Mouse (Mus musculus) lung, embryonic 16.5 days (tissue): ENCODE measurements around the gene Tsks. TPM values are rescaled to one million over a fixed set of nuclear protein-coding genes. Genes with fewer than 3 reads are reported as not detected.

ENCODE experiments used
- ATAC-seq: fragments of 200-750 bp; cut with Nextera tagmentation; 2 replicates; pipeline ENCODE4 v1.8.0; 2017; ENCODE audit warnings: low read depth, mild to moderate bottlenecking, moderate library complexity
- H3K27ac ChIP-seq: fragments of 300-500 bp; sonication (generic); 2 replicates; pipeline ENCODE4 v1.5.1; 2014; ENCODE audit warnings: mild to moderate bottlenecking, control low read depth, low read length
- H3K27me3 ChIP-seq: fragments of 300-500 bp; sonication (generic); 2 replicates; pipeline ENCODE4 v1.6.1; 2014; ENCODE audit warnings: low read depth, low read length, mixed read lengths; ENCODE audit not compliant: control insufficient read depth, insufficient read depth
- H3K36me3 ChIP-seq: fragments of 300-500 bp; sonication (generic); 2 replicates; pipeline ENCODE4 v1.6.1; 2014; ENCODE audit warnings: low read length; ENCODE audit not compliant: control insufficient read depth, insufficient read depth
- H3K4me1 ChIP-seq: fragments of 300-500 bp; sonication (generic); replicated peaks from 2 replicates; pipeline ENCODE4 v1.6.1; 2014; ENCODE audit warnings: low read length, mixed read lengths; ENCODE audit not compliant: control insufficient read depth, insufficient read depth
- H3K4me2 ChIP-seq: fragments of 300-500 bp; sonication (generic); 2 replicates; pipeline ENCODE4 v1.6.1; 2014; ENCODE audit warnings: low read depth, low read length, control low read depth
- H3K4me3 ChIP-seq: fragments of 300-500 bp; sonication (generic); 2 replicates; pipeline ENCODE4 v1.5.1; 2014; ENCODE audit warnings: mild to moderate bottlenecking, low read length, control low read depth
- H3K9ac ChIP-seq: fragments of 300-500 bp; sonication (generic); 2 replicates; pipeline ENCODE4 v1.6.1; 2014; ENCODE audit warnings: low read length, control low read depth
- H3K9me3 ChIP-seq: fragments of 300-500 bp; sonication (generic); 2 replicates; pipeline ENCODE4 v1.6.1; 2016; ENCODE audit warnings: low read length; ENCODE audit not compliant: control insufficient read depth
- WGBS: fragments of 180-500 bp; shearing (Covaris S2); extraction: QIAGEN DNeasy Blood & Tissue Kit; methylation state at CpG from one replicate; pipeline ENCODE4 v1.1.7; 2014; 5-methylcytosine and 5-hydroxymethylcytosine counted together
- polyA plus RNA-seq: library from polyadenylated mRNA; unstranded; fragments of >200 nt; fragmentation: Nextera tagmentation; extraction: Ambion mirVana; gene quantifications from 2 replicates; pipeline ENCODE4 v1.2.1, GENCODE M21; 2015

The Tsks gene
- 0.15 and 0.44 TPM in 2 replicates for polyA plus RNA-seq

GRCm38 (mm10) chr7:44942904-44943303 lies at the start of gene Tsks:
Tsks (plus strand) TSS chr7:44943204.
- no peak within 1 kb of the TSS for H3K9ac ChIP-seq
- ATAC-seq: no peak
- no peak within 1 kb of the TSS for H3K4me2 ChIP-seq
- H3K9me3 ChIP-seq: no peaks in the 10 kb centered on the region
- no peaks in the 10 kb centered on the region for H3K36me3 ChIP-seq
- no peak within 1 kb of the TSS for H3K4me3 ChIP-seq
- WGBS: 69% methylated on average over 7 of the region's 7 CpGs
- H3K27me3 ChIP-seq: no peaks in the 10 kb centered on the region
- H3K4me1 ChIP-seq: no peaks in the 10 kb centered on the region
- H3K27ac ChIP-seq: no peak within 1 kb of the TSS

- Histone ChIP-seq H3K36me3 (no peaks in the 10 kb centered on the region), H3K9ac (no peak overlapping the region), H3K9me3 (no peaks in the 10 kb centered on the region), H3K4me1 (peaks cover 33% of the 10 kb centered on the region), H3K27me3 (no peaks in the 10 kb centered on the region), H3K4me2 (no peak overlapping the region), H3K27ac (no peak overlapping the region), H3K4me3 (no peak overlapping the region)
- no peak for ATAC-seq
- 89% methylated on average over 3 of the region's 3 CpGs for WGBS
These were observed 48.8 kb upstream of the Tsks start for GRCm38 (mm10) chr7:44894175-44894574.

- Histone ChIP-seq H3K4me3 (peak overlapping the region; percentile 70), H3K9ac (no peak overlapping the region), H3K27ac (no peak overlapping the region; the same call in 1 of the 2 replicates), H3K4me2 (peak overlapping the region; percentile 78), H3K27me3 (no peaks in the 10 kb centered on the region), H3K36me3 (0 out of 2 replicates have a peak, but pooled peaks cover 3% of the 10 kb centered on the region), H3K9me3 (no peaks in the 10 kb centered on the region), H3K4me1 (peaks cover 33% of the 10 kb centered on the region)
- WGBS: 67% methylated on average over 7 of the region's 7 CpGs
- no peak for ATAC-seq
These were observed 47.8 kb upstream of the Tsks start for GRCm38 (mm10) chr7:44895206-44895592.

GRCm38 (mm10) chr7:44895593-44896434 lies 47.2 kb upstream of the Tsks start, which contains the start of gene Fuz:
Fuz (plus strand) TSS chr7:44896079.
- Histone ChIP-seq H3K27ac (peak within 1 kb of the TSS; percentile 83), H3K36me3 (0 out of 2 replicates have a peak, but pooled peaks cover 3% of the 10 kb centered on the region), H3K9me3 (no peaks in the 10 kb centered on the region), H3K4me2 (peak within 1 kb of the TSS; percentile 78), H3K27me3 (no peaks in the 10 kb centered on the region), H3K4me3 (peak within 1 kb of the TSS; percentile 70), H3K4me1 (peaks cover 29% of the 10 kb centered on the region), H3K9ac (peak within 1 kb of the TSS; percentile 85)
- ATAC-seq: peak; percentile 68
- under 1% methylated on average over 34 of the region's 34 CpGs for WGBS

- peak overlapping the region; percentile 78 for H3K4me2 ChIP-seq
- 0 out of 2 replicates have a peak, but pooled peaks cover 3% of the 10 kb centered on the region for H3K36me3 ChIP-seq
- H3K27ac ChIP-seq: peak overlapping the region; percentile 83
- peak overlapping the region; percentile 70 for H3K4me3 ChIP-seq
- no peaks in the 10 kb centered on the region for H3K9me3 ChIP-seq
- peak overlapping the region; percentile 85 for H3K9ac ChIP-seq
- peaks cover 27% of the 10 kb centered on the region for H3K4me1 ChIP-seq
- no peak for ATAC-seq
- H3K27me3 ChIP-seq: no peaks in the 10 kb centered on the region
- 23% methylated on average over 10 of the region's 10 CpGs for WGBS
These were observed 46.5 kb upstream of the Tsks start for GRCm38 (mm10) chr7:44896499-44896898.

- no peak for ATAC-seq
- no peak overlapping the region for H3K9ac ChIP-seq
- no peak overlapping the region for H3K27ac ChIP-seq
- peaks cover 9% of the 10 kb centered on the region for H3K36me3 ChIP-seq
- 31% methylated on average over 18 of the region's 19 CpGs for WGBS
- no peaks in the 10 kb centered on the region for H3K27me3 ChIP-seq
- no peak overlapping the region for H3K4me2 ChIP-seq
- no peak overlapping the region for H3K4me3 ChIP-seq
- peaks cover 27% of the 10 kb centered on the region for H3K4me1 ChIP-seq
- no peaks in the 10 kb centered on the region for H3K9me3 ChIP-seq
These were observed 44.4 kb upstream of the Tsks start for GRCm38 (mm10) chr7:44898607-44899006.

- H3K9me3 ChIP-seq: no peaks in the 10 kb centered on the region
- no peak for ATAC-seq
- H3K9ac ChIP-seq: no peak overlapping the region
- WGBS: 83% methylated on average over 11 of the region's 11 CpGs
- H3K27me3 ChIP-seq: no peaks in the 10 kb centered on the region
- H3K4me1 ChIP-seq: peaks cover 24% of the 10 kb centered on the region
- H3K4me3 ChIP-seq: no peak overlapping the region
- H3K27ac ChIP-seq: no peak overlapping the region
- H3K36me3 ChIP-seq: peaks cover 30% of the 10 kb centered on the region
- H3K4me2 ChIP-seq: no peak overlapping the region
These were observed 42.4 kb upstream of the Tsks start for GRCm38 (mm10) chr7:44900632-44901031.

GRCm38 (mm10) chr7:44901230-44901722 lies 41.7 kb upstream of the Tsks start:
- 6% methylated on average over 21 of the region's 21 CpGs for WGBS

GRCm38 (mm10) chr7:44905430-44905829 lies 37.6 kb upstream of the Tsks start:
- WGBS: 90% methylated on average over 20 of the region's 20 CpGs
- Histone ChIP-seq H3K4me2 (no peak overlapping the region), H3K27ac (no peak overlapping the region)

More at GRCm38 (mm10) chr7:44901230-44901722, 41.7 kb upstream of the Tsks start:
- Histone ChIP-seq H3K4me1 (peaks cover 24% of the 10 kb centered on the region), H3K9me3 (no peaks in the 10 kb centered on the region), H3K27ac (peak overlapping the region; percentile 56), H3K4me2 (peak overlapping the region; percentile 47), H3K4me3 (peak overlapping the region; percentile 34), H3K36me3 (peaks cover 36% of the 10 kb centered on the region), H3K27me3 (no peaks in the 10 kb centered on the region), H3K9ac (peak overlapping the region; percentile 34)
- peak; percentile 66 for ATAC-seq

More at GRCm38 (mm10) chr7:44905430-44905829, 37.6 kb upstream of the Tsks start:
- H3K36me3 ChIP-seq: peaks cover 51% of the 10 kb centered on the region
- H3K4me3 ChIP-seq: no peak overlapping the region
- H3K9me3 ChIP-seq: no peaks in the 10 kb centered on the region
- H3K27me3 ChIP-seq: no peaks in the 10 kb centered on the region
- H3K4me1 ChIP-seq: peaks cover 10% of the 10 kb centered on the region
- no peak for ATAC-seq
- no peak overlapping the region for H3K9ac ChIP-seq
